Mouse (Mus musculus) megakaryocyte progenitor cell, adult 5-6 weeks (primary cell): ENCODE measurements around the gene Bex1. TPM values are rescaled to one million over a fixed set of nuclear protein-coding genes. Genes with fewer than 3 reads are reported as not detected.

Experiments
- ATAC-seq: replicated peaks from 2 replicates; pipeline ENCODE4 v1.8.0; 2016; ENCODE audit warnings: mild to moderate bottlenecking, moderate TSS enrichment, inconsistent platforms; ENCODE audit not compliant: poor library complexity
- total RNA-seq, 2 experiments: library from RNA; stranded (forward) in 1 of 2; stranded (reverse) in 1 of 2; fragments of 157-497, 149-512 nt in 1 of 2; fragments of 200-1000 nt in 1 of 2; gene quantifications; 2 replicates each; pipeline versions ENCODE4 v1.2.3 to v1.2.4; 2015 to 2017

The Bex1 gene
- 1.8 and 4.9 TPM in 2 replicates for total RNA-seq (2015)
- total RNA-seq (2017): 1.9 and 2.3 TPM in 2 replicates

DNA sequence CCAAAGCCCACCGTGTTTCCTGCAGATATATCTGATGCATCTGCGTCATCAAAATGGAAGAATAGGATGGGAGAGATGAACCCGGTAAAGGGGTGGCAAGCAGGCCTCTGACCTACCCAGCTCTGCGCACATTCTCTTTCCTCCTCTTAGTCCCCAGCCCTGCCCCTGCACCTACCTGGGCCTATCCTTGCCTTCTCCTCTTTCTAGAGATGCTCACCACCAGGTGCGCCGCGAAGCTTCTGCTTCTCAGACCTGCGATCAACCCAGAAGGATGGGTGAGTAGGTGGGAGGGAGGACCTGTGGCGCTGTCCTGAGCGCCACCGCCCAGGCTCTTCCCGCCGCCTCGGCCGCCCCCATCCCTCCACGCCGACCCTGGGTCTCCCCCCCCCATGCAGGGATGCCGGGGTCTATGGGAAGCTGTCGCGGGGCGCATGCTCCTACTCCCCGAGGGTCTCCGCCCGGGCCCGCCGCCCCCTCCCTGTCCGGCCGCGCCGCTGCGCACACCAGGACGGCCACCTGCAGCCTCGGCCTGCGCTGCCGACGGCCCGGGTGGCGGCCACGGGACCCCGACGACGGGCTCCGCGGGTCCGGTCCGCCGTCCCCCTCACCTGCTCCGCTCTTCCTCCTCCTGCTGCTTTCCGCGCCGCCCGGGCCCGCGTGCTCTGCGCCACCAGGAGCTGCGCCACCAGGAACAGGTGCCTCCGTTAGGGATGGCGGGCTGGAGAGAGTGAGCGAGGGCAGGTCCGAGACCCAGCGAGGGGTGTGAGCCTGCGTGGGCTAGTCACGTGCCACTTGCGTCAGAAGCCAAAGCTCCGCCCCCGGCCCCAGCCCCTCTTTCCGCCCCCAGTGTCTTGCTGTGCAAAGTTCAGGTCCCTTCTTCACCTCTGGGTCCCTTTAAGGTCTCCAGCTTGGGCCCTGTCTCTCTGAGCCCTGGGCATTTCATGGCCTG is at the start of gene Bex1, which contains the start of gene Tceal7:
Gene Bex1, minus strand, starts transcription at position 785 of the 949 bp plus-strand sequence.
Gene Tceal7, plus strand, starts transcription at position 51 of the 949 bp plus-strand sequence.
- ATAC-seq: peak; percentile 73

DNA sequence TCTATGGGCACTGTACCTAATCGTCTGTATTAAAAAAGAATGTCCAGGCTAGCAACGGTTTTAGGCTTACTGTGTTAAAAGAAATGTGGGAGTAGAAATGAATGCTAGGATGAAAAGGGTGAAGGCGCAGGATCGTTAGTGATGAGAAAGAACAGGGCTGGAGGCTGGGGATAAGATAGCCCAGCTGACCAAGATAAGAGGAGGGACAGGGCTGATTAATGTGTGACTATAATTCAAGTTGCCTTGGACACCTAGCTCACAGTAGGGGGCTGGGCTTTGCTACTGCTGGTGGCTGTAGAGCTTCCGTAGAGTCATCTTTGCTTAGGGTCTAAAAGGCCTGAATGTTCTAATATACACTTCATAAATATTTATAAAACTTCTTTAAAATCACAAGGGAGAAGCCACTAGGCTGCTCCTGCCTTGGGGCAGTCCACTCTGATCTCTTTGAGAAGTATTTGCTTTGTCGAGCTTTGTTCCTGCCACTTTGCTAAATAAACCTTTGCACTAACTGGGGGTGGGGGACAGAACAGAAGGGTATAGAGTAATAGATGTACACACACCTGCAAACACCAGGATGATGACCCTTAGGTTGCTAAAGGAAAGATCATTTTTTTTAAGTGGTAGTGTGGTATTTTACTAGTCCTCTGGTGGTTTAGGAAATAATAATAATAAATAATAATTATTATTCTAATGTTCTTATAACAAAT is 36.9 kb upstream of the Bex1 start:
- ATAC-seq: peak; percentile 71; the same call in 1 of the 2 replicates

DNA sequence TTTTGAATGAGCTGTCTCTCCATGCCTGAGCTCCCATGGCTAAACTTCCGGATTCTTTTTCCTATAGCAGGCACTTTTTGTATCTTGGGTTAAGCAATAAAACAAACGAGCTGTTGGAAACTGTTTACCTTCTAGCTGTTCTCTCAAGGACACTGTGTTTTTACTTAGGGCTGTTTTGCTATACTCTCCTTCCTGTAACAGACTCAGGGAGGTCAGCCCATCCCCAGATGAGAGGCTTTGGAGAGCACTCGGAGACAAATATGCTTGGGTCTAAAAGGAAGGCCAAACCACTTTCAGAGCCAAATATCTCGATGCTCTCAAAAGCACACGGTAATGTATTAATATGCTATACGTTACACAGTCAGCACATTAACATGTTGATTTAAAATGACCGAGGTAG is 34.4 kb upstream of the Bex1 start:
- no peak for ATAC-seq

DNA sequence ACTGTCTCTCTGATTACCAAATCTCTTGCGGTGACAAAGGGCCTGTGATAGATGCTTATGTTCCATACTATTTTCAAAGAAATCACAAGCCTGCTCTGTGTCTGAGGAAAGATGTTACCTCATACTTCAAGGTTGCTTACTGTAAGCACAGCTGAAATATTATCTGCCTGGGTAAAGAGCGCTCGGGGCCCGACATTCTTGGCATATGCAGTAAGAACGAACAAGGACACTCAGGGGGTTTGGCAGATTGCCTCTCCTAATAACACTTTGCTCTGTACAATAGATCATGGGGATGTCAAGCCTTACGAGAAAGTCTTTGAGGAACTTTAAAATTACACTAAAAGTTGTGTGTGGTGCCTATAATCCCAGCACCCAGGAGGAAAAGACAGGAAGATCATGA is 33.5 kb upstream of the Bex1 start:
- no peak for ATAC-seq

DNA sequence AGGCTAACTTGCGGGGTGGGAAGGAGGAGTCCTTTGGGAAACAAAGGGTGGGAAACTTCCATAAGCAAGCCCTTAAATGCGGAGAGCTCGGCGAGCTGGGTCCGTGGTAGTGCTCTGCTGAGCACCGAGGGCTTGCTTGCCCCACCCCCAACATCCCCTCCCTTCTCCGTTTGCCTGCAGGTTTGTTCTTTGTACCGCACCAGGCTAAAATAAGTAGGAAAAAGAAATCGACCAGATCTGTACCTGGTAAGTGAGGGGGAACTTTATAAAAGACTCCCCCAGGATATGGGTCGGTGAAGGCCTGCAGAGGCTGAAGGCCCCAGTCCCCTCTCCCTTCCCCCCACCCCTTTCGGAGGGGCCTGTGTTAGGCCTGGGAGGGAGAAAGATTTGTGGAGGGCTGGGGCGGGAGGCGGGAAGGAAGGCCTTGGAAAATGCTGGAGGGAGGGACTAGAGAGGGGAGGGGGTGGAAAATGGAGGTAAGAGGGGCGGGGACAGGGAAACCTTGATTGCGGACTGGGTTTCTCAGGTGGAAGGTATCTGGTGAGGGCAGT is 30.3 kb upstream of the Bex1 start:
- ATAC-seq: no peak

DNA sequence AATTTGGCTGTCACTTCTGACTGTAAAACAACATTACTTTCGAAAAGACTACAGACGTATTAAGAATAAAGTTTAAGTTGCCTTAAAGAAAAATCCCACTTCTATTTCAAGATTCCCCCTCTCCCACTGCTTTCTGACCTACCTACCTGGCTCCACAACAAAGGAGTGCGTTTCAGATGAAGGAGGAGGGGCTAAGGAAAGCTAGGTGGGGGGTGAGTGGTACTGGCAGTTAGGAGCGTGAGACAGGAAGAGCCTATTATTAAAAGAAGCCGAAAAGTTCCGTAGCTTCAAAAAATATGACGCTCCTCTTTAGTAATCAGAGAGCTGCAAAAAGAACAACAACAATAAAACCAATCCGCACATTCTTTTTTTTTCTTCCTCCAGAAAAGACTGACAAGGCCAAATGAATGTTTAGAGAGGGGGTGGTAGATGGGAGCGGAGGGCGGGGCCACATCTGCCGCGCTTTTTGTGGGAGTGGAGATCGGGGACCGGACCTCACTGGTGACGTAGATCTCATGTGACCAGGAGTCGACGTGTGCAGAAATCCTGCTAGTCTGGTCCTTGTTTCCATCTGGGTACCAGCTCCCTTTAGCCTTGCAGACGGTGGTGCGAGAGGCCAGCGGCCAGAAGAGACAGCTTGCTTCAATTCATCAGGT is 29.4 kb upstream of the Bex1 start, which contains the start of gene Tceal9:
Gene Tceal9, plus strand, starts transcription at position 506 of the 656 bp plus-strand sequence.
- peak; percentile 98 for ATAC-seq

DNA sequence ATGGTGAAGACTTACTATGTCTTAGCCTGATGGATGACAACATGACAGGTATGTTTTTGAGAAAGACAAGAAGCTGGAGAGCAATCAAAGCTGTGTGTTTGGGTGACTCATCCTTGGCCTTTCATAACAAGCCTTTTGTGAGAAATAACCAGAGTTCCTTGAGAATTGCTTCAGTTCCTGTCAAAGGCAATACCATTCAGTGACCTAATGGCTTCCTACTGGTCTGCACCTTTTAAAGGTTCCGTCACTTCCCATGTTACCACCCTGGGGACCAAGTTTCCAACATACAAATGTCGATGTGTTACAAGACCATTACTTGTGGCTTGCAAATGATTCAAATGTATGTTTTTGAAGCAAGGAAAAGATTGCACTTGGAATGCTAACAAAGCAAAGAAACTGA is 27.9 kb upstream of the Bex1 start:
- ATAC-seq: peak; percentile 27

DNA sequence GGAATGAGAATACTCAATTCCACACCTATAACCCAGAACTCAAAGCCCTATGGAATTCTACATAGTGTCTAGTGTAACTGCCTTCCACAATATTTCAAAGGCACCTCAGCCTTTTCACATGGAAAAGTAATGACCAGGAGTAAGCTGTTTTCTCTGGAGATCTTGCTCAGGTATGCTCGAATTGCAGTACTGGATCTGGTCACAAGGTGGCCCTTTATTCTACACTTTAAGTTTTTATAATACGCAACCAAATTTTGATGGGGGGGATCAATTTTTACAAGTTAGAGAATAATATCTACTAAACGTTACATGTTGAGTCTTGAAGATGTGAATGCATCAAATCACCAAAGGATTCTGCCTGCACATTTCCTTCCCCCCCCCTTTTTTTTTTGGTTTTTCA is 22.8 kb upstream of the Bex1 start:
- peak; percentile 70 for ATAC-seq

DNA sequence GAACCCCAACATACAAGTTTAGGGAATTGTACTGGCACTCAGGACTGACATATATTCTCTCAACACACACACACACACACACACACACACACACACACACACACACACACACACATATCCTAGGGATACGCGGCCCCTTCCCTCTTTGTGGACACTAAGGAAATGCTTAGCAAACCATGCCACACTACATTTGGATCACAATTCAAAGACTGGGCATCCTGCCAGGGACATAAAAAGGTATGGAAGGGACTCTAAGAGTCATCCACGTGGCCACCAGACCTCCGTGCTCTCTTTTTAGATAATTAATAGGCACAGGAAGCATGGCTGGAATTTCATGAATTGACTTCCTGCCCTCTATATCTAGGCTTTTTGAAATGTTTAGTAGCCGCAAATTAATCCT is 12.5 kb upstream of the Bex1 start:
- no peak for ATAC-seq

DNA sequence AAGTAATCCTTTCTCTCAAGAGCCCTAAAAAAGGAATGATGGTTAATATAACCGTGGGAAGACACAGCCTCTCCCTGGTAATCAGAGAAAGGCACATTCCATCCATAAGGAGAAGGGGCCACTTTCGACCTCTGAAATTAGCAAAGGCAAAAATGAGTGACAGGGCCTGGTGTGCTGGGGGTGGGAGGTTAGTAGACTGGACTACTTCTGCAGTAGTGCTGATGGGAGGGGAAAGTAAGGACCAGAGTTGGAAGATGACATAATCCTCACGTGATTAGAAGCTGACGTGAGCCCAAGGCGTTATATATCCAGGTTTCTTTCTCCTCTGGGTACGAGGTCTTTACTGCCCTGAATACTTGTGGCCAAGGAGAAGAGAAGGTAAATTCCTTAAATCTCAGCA is 8.4 kb upstream of the Bex1 start:
- ATAC-seq: no peak

DNA sequence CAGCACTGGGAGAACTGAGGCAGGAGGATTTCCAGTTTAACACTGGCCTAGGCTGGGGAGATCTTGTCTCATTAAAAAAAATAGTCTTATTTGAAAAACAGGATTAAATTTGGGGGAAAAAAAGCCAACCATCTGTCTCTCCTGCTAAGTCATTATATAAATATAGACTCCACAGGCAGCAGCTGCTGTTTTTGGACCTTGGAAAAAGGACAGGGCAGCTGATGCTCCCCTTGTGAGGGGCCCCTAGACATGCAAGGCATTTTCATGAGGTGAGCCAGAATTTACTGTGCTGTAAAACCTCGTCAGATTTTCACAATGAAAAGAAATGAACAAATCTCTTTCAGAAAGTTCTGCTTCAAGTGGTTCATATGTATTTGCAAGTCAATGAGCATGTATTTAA is 990 bp upstream of the Bex1 start:
- no peak for ATAC-seq

DNA sequence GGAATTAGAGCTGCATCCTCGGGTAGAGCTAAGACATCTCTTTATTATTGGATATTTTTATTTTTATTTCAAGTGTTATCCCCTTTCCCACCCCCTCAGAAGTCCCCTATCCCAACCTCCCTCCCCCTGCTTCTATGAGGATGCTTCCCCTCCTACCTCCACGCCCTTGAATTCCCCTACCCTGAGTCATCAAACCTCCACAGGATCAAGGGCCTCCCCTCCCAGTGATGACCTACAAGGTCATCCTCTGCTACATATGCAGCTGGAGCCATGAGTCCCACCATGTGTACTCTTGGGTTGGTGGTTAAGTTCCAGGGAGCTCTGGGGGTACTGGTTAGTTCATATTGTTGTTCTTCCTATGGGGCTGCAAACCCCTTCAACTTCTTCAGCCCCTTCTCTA is 1.9 kb downstream of the Bex1 start:
- ATAC-seq: no peak

DNA sequence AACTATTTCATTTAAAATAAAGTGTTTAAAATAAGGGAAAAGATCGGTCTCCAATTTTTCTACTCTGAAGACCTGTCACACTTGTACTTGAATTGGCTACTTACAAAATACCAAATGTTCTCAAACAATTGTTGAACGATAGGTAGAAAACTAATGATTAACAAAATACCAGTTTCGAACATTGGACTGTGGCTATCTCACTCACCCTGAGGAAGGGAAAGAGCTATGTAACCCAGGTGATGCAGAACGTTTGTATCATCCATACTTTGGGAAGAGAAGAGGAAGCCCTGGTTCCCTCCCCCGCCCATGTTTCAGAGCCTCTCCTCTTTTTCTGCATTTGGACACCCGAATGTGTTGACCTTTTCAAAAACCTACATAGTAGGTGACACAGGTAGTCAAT is 10.9 kb downstream of the Bex1 start:
- no peak for ATAC-seq

DNA sequence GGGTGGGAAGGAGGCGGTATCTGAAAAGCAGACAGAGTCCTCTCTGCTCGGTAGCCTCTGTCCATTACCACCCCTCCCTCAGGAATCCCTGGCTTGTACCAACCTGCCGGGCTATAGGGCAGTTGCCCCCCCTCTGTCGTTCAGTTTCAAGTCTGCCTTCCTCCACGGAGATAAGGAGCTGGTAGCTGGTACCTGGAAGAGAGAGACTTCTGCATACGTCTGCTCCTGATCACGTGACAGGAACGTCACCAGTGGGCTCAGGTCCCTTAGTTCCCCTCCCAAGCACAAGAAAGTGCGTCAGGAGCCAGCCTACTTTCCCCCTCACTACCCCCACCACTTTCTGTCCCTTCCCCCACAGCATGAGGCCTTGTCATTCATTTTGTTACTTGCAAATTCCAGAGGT is 11.6 kb downstream of the Bex1 start, which contains the start of gene Tceal5:
Gene Tceal5, minus strand, starts transcription at position 213 of the 403 bp plus-strand sequence.
- ATAC-seq: peak; percentile 69

DNA sequence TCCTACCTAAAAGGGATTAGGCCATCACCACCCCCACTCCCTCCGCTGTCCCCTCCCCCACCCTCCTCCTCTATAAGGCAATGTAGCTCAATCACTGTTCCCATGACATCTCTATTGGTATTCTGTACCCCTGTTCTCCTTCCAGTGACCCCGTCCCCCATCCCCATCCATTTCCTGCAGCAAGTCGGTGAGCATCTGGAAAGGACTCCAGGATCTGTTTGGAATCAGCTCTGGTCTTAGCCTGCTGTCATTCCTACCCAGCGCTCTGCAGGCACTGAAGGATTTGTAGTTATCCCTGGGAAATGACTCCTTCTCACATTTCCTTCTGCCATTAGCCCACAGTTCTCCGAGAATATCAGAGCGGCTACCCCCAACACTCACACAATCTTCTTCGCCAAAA is 12.1 kb downstream of the Bex1 start:
- ATAC-seq: no peak

DNA sequence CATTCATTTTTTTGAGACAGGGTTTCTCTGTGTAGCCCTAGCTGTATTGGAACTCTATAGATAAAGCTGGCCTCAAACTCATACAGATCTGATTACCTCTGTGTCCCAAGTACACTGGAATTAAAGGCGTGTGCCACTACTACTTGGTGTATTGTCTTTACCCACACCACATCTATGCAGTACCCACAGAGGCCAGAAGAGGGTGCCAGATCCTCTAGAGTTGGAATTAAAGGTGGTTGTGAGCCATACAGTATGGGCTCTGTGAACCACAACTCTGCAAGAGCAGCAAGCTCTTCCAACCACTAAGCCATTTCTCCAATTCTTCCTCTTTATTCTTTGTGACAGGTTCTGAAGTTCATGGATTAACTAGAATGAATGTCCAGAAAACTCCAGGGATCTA is 18.4 kb downstream of the Bex1 start:
- ATAC-seq: peak; percentile 95

DNA sequence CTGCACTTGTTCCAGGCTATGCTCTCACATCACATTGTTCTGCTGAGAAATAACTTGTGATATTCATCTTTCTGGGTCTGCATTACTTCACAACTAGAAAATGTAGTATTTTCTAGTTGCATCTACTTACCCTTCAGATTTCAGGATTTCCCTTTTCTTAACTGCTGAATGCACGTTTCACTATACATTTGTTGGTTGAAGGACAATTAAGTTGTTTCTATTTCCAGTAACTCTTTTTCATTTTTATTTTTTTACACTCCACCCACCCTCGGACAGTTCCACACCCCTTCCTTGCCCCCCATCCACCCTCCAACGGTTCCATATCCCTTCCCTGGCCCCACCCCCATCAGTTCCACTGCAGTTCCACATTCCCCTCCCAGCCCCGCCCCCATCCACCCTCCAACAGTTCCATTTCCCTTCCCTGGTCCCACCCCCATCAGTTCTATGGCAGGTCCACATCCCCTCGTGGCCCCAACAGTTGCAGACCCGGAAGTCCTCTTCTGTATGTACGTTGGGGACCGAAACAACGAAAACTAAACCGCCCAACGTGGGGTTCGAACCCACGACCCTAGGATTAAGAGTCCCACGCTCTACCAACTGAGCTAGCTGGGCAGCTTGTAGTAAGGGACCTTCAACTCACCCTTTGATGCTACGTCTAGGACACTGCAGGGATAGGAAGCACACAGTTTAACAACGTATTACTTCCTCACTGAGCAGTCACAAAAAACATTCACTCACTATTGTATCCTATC is 19.9 kb downstream of the Bex1 start:
- ATAC-seq: no peak

DNA sequence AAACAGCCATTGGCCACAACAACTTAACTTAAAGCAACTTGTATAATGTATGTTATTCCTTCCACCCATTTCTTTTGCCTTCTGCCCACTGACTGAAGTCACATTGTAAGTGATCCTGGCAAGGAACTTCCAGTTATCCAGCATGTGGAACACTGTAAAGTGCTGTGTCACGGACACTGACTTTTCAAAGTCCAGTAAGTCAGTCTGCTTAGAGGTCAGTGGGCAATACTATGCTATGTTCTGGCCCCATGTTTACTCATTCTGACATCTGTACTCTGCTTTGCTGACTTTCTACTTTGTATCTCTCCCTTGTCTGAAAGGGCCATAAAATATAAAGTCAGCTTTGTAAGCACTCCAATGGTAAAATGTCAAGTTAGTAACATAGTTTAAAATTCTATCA is 32.2 kb downstream of the Bex1 start:
- ATAC-seq: no peak

DNA sequence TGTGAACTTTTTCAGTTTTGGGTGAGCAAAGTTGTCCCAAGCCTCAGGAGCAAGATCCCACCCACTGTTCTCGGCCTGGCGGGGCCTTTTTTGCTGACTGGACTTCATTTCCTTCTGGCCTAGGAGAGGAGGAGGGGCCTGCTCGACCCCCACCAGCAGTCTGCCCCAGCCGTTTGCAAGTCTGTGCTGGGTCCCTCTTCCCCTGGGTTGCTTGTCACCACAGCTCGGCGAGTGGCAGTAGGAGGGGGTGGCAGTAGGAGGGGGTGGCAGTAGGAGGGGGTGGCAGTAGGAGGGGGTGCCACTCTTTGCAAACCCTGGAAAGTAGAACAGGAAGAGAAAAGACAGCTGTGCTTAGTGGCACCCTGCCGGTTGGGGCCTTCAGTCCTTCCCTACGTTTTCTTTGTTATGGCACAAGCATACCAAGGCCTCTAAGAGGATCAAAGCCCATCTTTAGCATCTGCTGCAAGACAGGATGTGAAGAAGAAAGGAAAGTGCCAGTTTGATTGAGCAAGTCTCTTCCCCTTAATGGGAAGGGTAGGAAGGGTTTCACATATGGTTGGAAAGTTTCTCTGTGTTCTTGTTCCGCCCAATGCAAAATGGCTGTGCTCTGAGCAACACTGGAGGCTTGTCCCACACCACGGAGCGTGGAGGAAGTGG is 34.3 kb downstream of the Bex1 start:
- ATAC-seq: peak; percentile 88

DNA sequence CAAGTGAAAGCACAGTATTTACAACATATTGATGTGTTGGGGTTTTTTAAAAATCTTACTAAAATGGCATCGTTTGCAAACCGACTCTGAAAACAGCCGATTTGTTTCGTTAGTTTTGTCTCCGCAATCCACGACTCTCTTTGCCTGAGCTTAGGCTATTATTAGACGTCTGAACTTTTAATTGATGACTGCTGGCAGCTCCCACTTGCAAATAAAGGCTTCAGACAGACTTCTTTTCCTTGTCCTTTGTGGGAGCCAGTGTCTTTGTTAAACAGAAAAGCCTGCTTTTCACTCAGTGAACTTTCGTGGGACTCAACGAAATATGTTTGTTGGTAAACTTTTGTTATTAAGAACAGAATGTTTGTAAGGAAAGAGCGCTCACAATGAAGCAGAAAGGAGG is 42.5 kb downstream of the Bex1 start:
- ATAC-seq: no peak
